Comparison of ENCODE assay signal across 18 mouse cellular contexts in genomic region chr6:128995250-128996053, GRCm38 (mm10). TPM values are rescaled to one million over a fixed set of nuclear protein-coding genes. Genes with fewer than 3 reads are reported as not detected.
A peak's percentile ranks its signal among the peaks of the same experiment; 100 is the strongest.
DNase-seq lines count a peak whose midpoint lies in the region; ATAC-seq and TF ChIP-seq lines count a peak whose summit lies in the region.
"Had no signal": no experiment of that assay in that cellular context is flagged by ENCODE, and none has a peak within 500 bp of the region (broad histone marks: within the 10 kb centered on the region; RNA-seq: fewer than 3 reads in every experiment).

No protein-coding gene starts in this region.

- H3K4me3 ChIP-seq in heart, embryonic 12.5 days, result no peak overlapping the region
- H3K4me3 ChIP-seq in CH12.LX (replicated peaks in 1 of 3; ENCODE audit: low read depth in 2 of 3, low read length in 2 of 3, poor library complexity in 1 of 3), result peak overlapping the region in 2 of 3 experiments; percentile 40 to 42
- no peak overlapping the region for H3K4me3 ChIP-seq in intestine, postnatal 0 days (ENCODE audit: low read depth, low read length)
- peak overlapping the region; percentile 70 for H3K4me3 ChIP-seq in megakaryocyte, embryonic 14.5 days (replicated peaks)
- H3K4me3 ChIP-seq: erythroblast, embryonic 14.5 days; limb, embryonic 15.5 days; midbrain, embryonic 10.5 days; neural tube, embryonic 13.5 days had no signal

- DNase-seq in heart, postnatal 10 days, result no peak
- no peak for DNase-seq in CH12.LX (ENCODE audit: extremely low read depth)
- DNase-seq in urinary bladder, postnatal 4 days (ENCODE audit: low spot score in 2 of 2), result no peak
- DNase-seq in frontal cortex, postnatal 14 days (ENCODE audit: low spot score in 2 of 2), result no peak
- no peak for DNase-seq in thymus, postnatal 10 days (ENCODE audit: low spot score in 2 of 2)
- DNase-seq: cerebellum, adult 11-12 months; heart, postnatal 4 days; thymus, postnatal 36 days had no signal

- TF ChIP-seq CTCF in CH12.LX (conservative IDR thresholded peaks at IDR 0.05 in 1 of 2, IDR thresholded peaks at IDR 0.05 in 1 of 2; ENCODE audit: low read depth in 2 of 2, low read length in 2 of 2), result no peak
- TF ChIP-seq CTCF in intestine, postnatal 0 days (IDR thresholded peaks at IDR 0.05; ENCODE audit: low read depth), result no peak

- H3K9me3 ChIP-seq in heart, embryonic 12.5 days (replicated peaks), result no peaks in the 10 kb centered on the region
- no peaks in the 10 kb centered on the region for H3K9me3 ChIP-seq in CH12.LX (replicated peaks; ENCODE audit: low read length)
- H3K9me3 ChIP-seq in intestine, postnatal 0 days (ENCODE audit: control insufficient read depth), result no peaks in the 10 kb centered on the region
- H3K9me3 ChIP-seq in megakaryocyte, embryonic 14.5 days, result no peaks in the 10 kb centered on the region
- H3K9me3 ChIP-seq: limb, embryonic 15.5 days; midbrain, embryonic 10.5 days; neural tube, embryonic 13.5 days had no signal

- no peaks in the 10 kb centered on the region for H3K27me3 ChIP-seq in heart, embryonic 12.5 days (replicated peaks)
- H3K27me3 ChIP-seq in CH12.LX (replicated peaks), result no peaks in the 10 kb centered on the region
- no peaks in the 10 kb centered on the region for H3K27me3 ChIP-seq in intestine, postnatal 0 days (replicated peaks; ENCODE audit: control insufficient read depth, insufficient read depth, low read length)
- H3K27me3 ChIP-seq in megakaryocyte, embryonic 14.5 days (replicated peaks), result no peaks in the 10 kb centered on the region
- H3K27me3 ChIP-seq: limb, embryonic 15.5 days had no signal

- TF ChIP-seq POLR2A in CH12.LX (IDR thresholded peaks at IDR 0.05; ENCODE audit: low read depth, low read length), result no peak; the same call in 1 of the 2 replicates

- no peak overlapping the region for H3K27ac ChIP-seq in heart, embryonic 12.5 days (ENCODE audit: poor library complexity, severe bottlenecking)
- peak overlapping the region; percentile 47 for H3K27ac ChIP-seq in CH12.LX (ENCODE audit: insufficient read depth, low read depth)
- H3K27ac ChIP-seq in intestine, postnatal 0 days (ENCODE audit: low read depth, low read length), result no peak overlapping the region
- H3K27ac ChIP-seq: limb, embryonic 15.5 days; midbrain, embryonic 10.5 days; neural tube, embryonic 13.5 days had no signal

- peaks cover 44% of the 10 kb centered on the region for H3K79me2 ChIP-seq in CH12.LX (replicated peaks; ENCODE audit: control insufficient read depth, extremely low read depth, insufficient read depth, poor library complexity, severe bottlenecking)

- peaks cover 8% of the 10 kb centered on the region; the same call in 1 of the 2 replicates for H3K4me1 ChIP-seq in heart, embryonic 12.5 days (replicated peaks)
- peaks cover 19 to 29% of the 10 kb centered on the region in 2 experiments for H3K4me1 ChIP-seq in CH12.LX (ENCODE audit: control insufficient read depth in 1 of 2, insufficient read depth in 2 of 2)
- no peaks in the 10 kb centered on the region; the same call in 1 of the 2 replicates for H3K4me1 ChIP-seq in intestine, postnatal 0 days (replicated peaks; ENCODE audit: control insufficient read depth, insufficient read depth, low read length)
- H3K4me1 ChIP-seq in megakaryocyte, embryonic 14.5 days, result peaks cover 48% of the 10 kb centered on the region
- H3K4me1 ChIP-seq: limb, embryonic 15.5 days had no signal

- no peak overlapping the region for H3K4me2 ChIP-seq in heart, embryonic 12.5 days
- H3K4me2 ChIP-seq in CH12.LX (ENCODE audit: insufficient read depth, low read depth, poor library complexity, severe bottlenecking), result peak overlapping the region; percentile 65
- peak overlapping the region; percentile 50 for H3K4me2 ChIP-seq in intestine, postnatal 0 days (replicated peaks; ENCODE audit: low read depth)
- H3K4me2 ChIP-seq: limb, embryonic 15.5 days; neural tube, embryonic 13.5 days had no signal

- no peak for TF ChIP-seq RAD21 in CH12.LX (IDR thresholded peaks at IDR 0.05; ENCODE audit: low read depth, low read length)

- dilution Hi-C loops in CH12.LX (cut with MboI; ENCODE audit: extremely low pct_ligation_motif_present, extremely low pct_unique_long_range_greater_than_20kb, low sequenced_read_pairs), result no loop called here

- intact Hi-C loops in heart, postnatal 10 days (cut with DNase I), result no loop called here

- TF ChIP-seq EP300 in CH12.LX (IDR thresholded peaks at IDR 0.05; ENCODE audit: low read length), result no peak

- 85% methylated on average over 7 of the region's 7 CpGs for WGBS in heart, embryonic 12.5 days
- WGBS in intestine, postnatal 0 days, result 37% methylated on average over 7 of the region's 7 CpGs

- H3K9ac ChIP-seq in heart, embryonic 12.5 days, result no peak overlapping the region
- H3K9ac ChIP-seq in CH12.LX (ENCODE audit: insufficient read depth, low read depth), result no peak overlapping the region; the same call in 1 of the 2 replicates
- no peak overlapping the region for H3K9ac ChIP-seq in intestine, postnatal 0 days (ENCODE audit: low read depth, low read length)
- H3K9ac ChIP-seq: limb, embryonic 15.5 days; neural tube, embryonic 13.5 days had no signal

- in situ Hi-C loops in CH12.LX (cut with MboI; ENCODE audit: low pct_ligation_motif_present, low pct_unique_long_range_greater_than_20kb, low sequenced_read_pairs), result no loop called here

- H3K36me3 ChIP-seq in heart, embryonic 12.5 days, result no peaks in the 10 kb centered on the region
- H3K36me3 ChIP-seq in CH12.LX (replicated peaks in 1 of 2; ENCODE audit: control insufficient read depth in 1 of 2, insufficient read depth in 1 of 2, low read length in 1 of 2), result peaks cover 0 to under 1% of the 10 kb centered on the region in 2 experiments
- H3K36me3 ChIP-seq in intestine, postnatal 0 days (ENCODE audit: control insufficient read depth, insufficient read depth), result no peaks in the 10 kb centered on the region
- H3K36me3 ChIP-seq in megakaryocyte, embryonic 14.5 days (replicated peaks; ENCODE audit: low read length), result no peaks in the 10 kb centered on the region
- H3K36me3 ChIP-seq: limb, embryonic 15.5 days; midbrain, embryonic 10.5 days; neural tube, embryonic 13.5 days had no signal

- ATAC-seq in heart, embryonic 12.5 days (ENCODE audit: insufficient number of reproducible peaks, low FRiP score), result 0 out of 2 replicates have a peak, but pooled peaks have one; percentile 13
- peak; percentile 73 for ATAC-seq in intestine, postnatal 0 days

TF ChIP-seq in CH12.LX, 34 proteins besides CTCF, POLR2A, EP300 and RAD21:
- no peak for TF ChIP-seq USF2 (conservative IDR thresholded peaks at IDR 0.05; ENCODE audit: low read depth, low read length)
- 0 out of 2 replicates have a peak, but pooled peaks have one; percentile 7 for TF ChIP-seq IRF4 (IDR thresholded peaks at IDR 0.05; ENCODE audit: low read depth, low read length)
- no peak for TF ChIP-seq MEF2A (IDR thresholded peaks at IDR 0.05; ENCODE audit: borderline replicate concordance, low read depth, low read length)
- no peak for TF ChIP-seq MAX (IDR thresholded peaks at IDR 0.05; ENCODE audit: low read length)
- TF ChIP-seq CHD1 (IDR thresholded peaks at IDR 0.05; ENCODE audit: low read depth, low read length), result no peak
- TF ChIP-seq MXI1 (IDR thresholded peaks at IDR 0.05; ENCODE audit: low read depth, low read length), result peak; percentile 43; the same call in 1 of the 2 replicates
TF ChIP-seq in CH12.LX: peak in this region for 2.

RNA-seq across cellular contexts. Expression of gene Klrb1f, which starts 50.2 kb away (rescaled TPM):
- not detected in 2 replicates for polyA plus RNA-seq in heart, embryonic 12.5 days (2016; fragmentation: Nextera tagmentation; extraction: Ambion mirVana)
- not detected for total RNA-seq in heart, postnatal 10 days (2021)
- total RNA-seq in CH12.LX (2012; rRNA removed) (0.38 and 0.68 TPM in 2 replicates), CH12.LX (2014; rRNA removed) (0.21 and 0.38 TPM in 2 replicates)
- polyA plus RNA-seq in CH12.LX (2012; ENCODE audit: insufficient read length, low read depth), result 0.23 and 0.25 TPM in 2 replicates
- 0.25 and 0.44 TPM in 2 replicates for polyA plus RNA-seq in intestine, postnatal 0 days (2015; fragmentation: Nextera tagmentation; extraction: Ambion mirVana)
- not detected in 2 replicates for polyA plus RNA-seq in megakaryocyte, embryonic 14.5 days (2012; ENCODE audit: insufficient read depth, low replicate concordance)
- total RNA-seq: adrenal gland, postnatal 4 days; heart, postnatal 4 days; left cerebral cortex, adult 18-20 months had no signal
- polyA plus RNA-seq: cortical plate, adult 2 months; erythroblast, embryonic 14.5 days had no signal

Comparison
In these comparisons a context has a peak if more than half of its experiments do, and no peak if none do; other contexts are left out.
1. H3K4me3 ChIP-seq: peak in CH12.LX (2 of 3) and megakaryocyte, embryonic 14.5 days (single experiment); none in heart, embryonic 12.5 days (single experiment) and intestine, postnatal 0 days (single experiment).